Mouse (Mus musculus) adrenal gland, adult (tissue): ENCODE results near the gene Uqcr10.
"Not testable (repeated sequence)": the region's sequence is repeated elsewhere in the genome, so short reads cannot be mapped to it uniquely, and the experiment has no call there.

ENCODE experiments used
- DNase-seq, 2 experiments: peaks; one replicate each; pipeline ENCODE4 v3.0.0; 2022 to 2023; ENCODE audit warnings: low spot score in 1 of 2; ENCODE audit not compliant: inconsistent age in 2 of 2

Gene Uqcr10

GRCm38 (mm10) chr11:4716530-4717236 lies 12.5 kb upstream of the Uqcr10 start:
- DNase-seq: no peak

GRCm38 (mm10) chr11:4715596-4715995 lies 11.5 kb upstream of the Uqcr10 start:
- no peak for DNase-seq

GRCm38 (mm10) chr11:4714727-4715126 lies 10.6 kb upstream of the Uqcr10 start:
- no peak for DNase-seq

GRCm38 (mm10) chr11:4712822-4713221 lies 8.7 kb upstream of the Uqcr10 start:
- DNase-seq: no peak

- not testable (repeated sequence) for DNase-seq
These were observed 6.0 kb upstream of the Uqcr10 start for GRCm38 (mm10) chr11:4710188-4710587.

- DNase-seq: no peak
These were observed 1.0 kb upstream of the Uqcr10 start for GRCm38 (mm10) chr11:4705178-4705577.

- DNase-seq: no peak
These were observed 462 bp downstream of the Uqcr10 start for GRCm38 (mm10) chr11:4703688-4704071.

GRCm38 (mm10) chr11:4700726-4701125 lies 3.4 kb downstream of the Uqcr10 start:
- peak; percentile 71 to 83 for DNase-seq

- peak; percentile 90 to 96 for DNase-seq
These were observed 6.8 kb downstream of the Uqcr10 start for GRCm38 (mm10) chr11:4697043-4697983.

- peak; percentile 57 to 84 for DNase-seq
These were observed 12.0 kb downstream of the Uqcr10 start for GRCm38 (mm10) chr11:4692162-4692561.

GRCm38 (mm10) chr11:4691213-4691612 lies 12.9 kb downstream of the Uqcr10 start:
- DNase-seq: peak; percentile 85 to 94

GRCm38 (mm10) chr11:4690353-4690752 lies 13.8 kb downstream of the Uqcr10 start:
- no peak for DNase-seq

- no peak for DNase-seq
These were observed 15.3 kb downstream of the Uqcr10 start for GRCm38 (mm10) chr11:4688632-4689380.

GRCm38 (mm10) chr11:4687874-4688273 lies 16.3 kb downstream of the Uqcr10 start:
- DNase-seq: no peak

GRCm38 (mm10) chr11:4687027-4687426 lies 17.1 kb downstream of the Uqcr10 start:
- no peak for DNase-seq

GRCm38 (mm10) chr11:4685510-4685909 lies 18.6 kb downstream of the Uqcr10 start:
- DNase-seq: no peak

- peak; percentile 61 to 83 for DNase-seq
These were observed 19.1 kb downstream of the Uqcr10 start for GRCm38 (mm10) chr11:4685071-4685470.

GRCm38 (mm10) chr11:4684186-4684585 lies 20.0 kb downstream of the Uqcr10 start:
- peak in 1 of 2 experiments; percentile 78 for DNase-seq

- no peak for DNase-seq
These were observed 20.6 kb downstream of the Uqcr10 start for GRCm38 (mm10) chr11:4683516-4683915.

- peak in 1 of 2 experiments; percentile 60 for DNase-seq
These were observed 24.0 kb downstream of the Uqcr10 start for GRCm38 (mm10) chr11:4680126-4680525.

- DNase-seq: no peak
These were observed 24.7 kb downstream of the Uqcr10 start for GRCm38 (mm10) chr11:4679441-4679832.
